Mouse (Mus musculus) gastrocnemius, postnatal 36 days (tissue): Measurements from ENCODE around the gene Cpsf6. TPM values are rescaled to one million over a fixed set of nuclear protein-coding genes. Genes with fewer than 3 reads are reported as not detected.

ENCODE experiments used
- DNase-seq, 2 experiments: peaks; one replicate each; pipeline ENCODE4 v3.0.0; 2022
- intact Hi-C: fragments of 180-260 bp; cut with DNase I; formaldehyde crosslinking; loops from one replicate; pipeline ENCODE4 v1.15.1; 2025
- total RNA-seq, 2 experiments: library from RNA; stranded (reverse); gene quantifications; 2 replicates each; pipeline ENCODE4 v1.2.3; 2021

Gene Cpsf6
- total RNA-seq, 2 experiments from 2014 or later, result 18.9 to 20.3 TPM

- intact Hi-C loops, result loop anchor here (5.0 kb wide), 1 partner anchor 57 kb away; no protein-coding TSS in a partner anchor
- DNase-seq, result no peak
These were observed 4.7 kb downstream of the Cpsf6 start for GRCm38 (mm10) chr10:117375163-117375562.

GRCm38 (mm10) chr10:117363106-117363505 is 16.7 kb downstream of the Cpsf6 start:
- DNase-seq, result peak; percentile 23 to 53
- intact Hi-C loops, result loop anchor here (5.0 kb wide), 1 partner anchor 74 kb away; no protein-coding TSS in a partner anchor

GRCm38 (mm10) chr10:117358891-117359290 is 20.9 kb downstream of the Cpsf6 start:
- no peak for DNase-seq
- intact Hi-C loops, result loop anchor here (10.0 kb wide), 1 partner anchor 346 kb away; no protein-coding TSS in a partner anchor

- no peak for DNase-seq
- intact Hi-C loops, result no loop called here
These were observed 36.8 kb downstream of the Cpsf6 start for GRCm38 (mm10) chr10:117343000-117343399.

GRCm38 (mm10) chr10:117342406-117342805 is 37.4 kb downstream of the Cpsf6 start:
- DNase-seq, result no peak
- intact Hi-C loops, result no loop called here

- intact Hi-C loops, result no loop called here
- no peak for DNase-seq
These were observed 38.8 kb downstream of the Cpsf6 start for GRCm38 (mm10) chr10:117341029-117341428.

GRCm38 (mm10) chr10:117339241-117339640 is 40.6 kb downstream of the Cpsf6 start:
- intact Hi-C loops, result no loop called here
- no peak for DNase-seq

- intact Hi-C loops, result no loop called here
- DNase-seq, result no peak
These were observed 41.9 kb downstream of the Cpsf6 start for GRCm38 (mm10) chr10:117337946-117338345.

- no peak for DNase-seq
- intact Hi-C loops, result no loop called here
These were observed 44.2 kb downstream of the Cpsf6 start for GRCm38 (mm10) chr10:117335649-117336048.

- intact Hi-C loops, result no loop called here
- DNase-seq, result no peak
These were observed 49.3 kb downstream of the Cpsf6 start for GRCm38 (mm10) chr10:117330521-117330920.

- no peak for DNase-seq
- intact Hi-C loops, result no loop called here
These were observed 56.0 kb downstream of the Cpsf6 start for GRCm38 (mm10) chr10:117323782-117324181.

GRCm38 (mm10) chr10:117322630-117323029 is 57.2 kb downstream of the Cpsf6 start:
- intact Hi-C loops, result no loop called here
- no peak for DNase-seq

GRCm38 (mm10) chr10:117320571-117320981 is 59.2 kb downstream of the Cpsf6 start:
- no peak for DNase-seq
- intact Hi-C loops, result no loop called here

- no peak for DNase-seq
- intact Hi-C loops, result no loop called here
These were observed 63.4 kb downstream of the Cpsf6 start for GRCm38 (mm10) chr10:117316391-117316790.

GRCm38 (mm10) chr10:117313133-117313532 is 66.7 kb downstream of the Cpsf6 start:
- intact Hi-C loops, result no loop called here
- DNase-seq, result no peak

GRCm38 (mm10) chr10:117312168-117312567 is 67.6 kb downstream of the Cpsf6 start:
- DNase-seq, result no peak
- intact Hi-C loops, result no loop called here

- DNase-seq, result no peak
- intact Hi-C loops, result no loop called here
These were observed 75.4 kb downstream of the Cpsf6 start for GRCm38 (mm10) chr10:117304371-117304770.

GRCm38 (mm10) chr10:117301688-117302087 is 78.1 kb downstream of the Cpsf6 start:
- DNase-seq, result no peak

GRCm38 (mm10) chr10:117299901-117300520 is 79.8 kb downstream of the Cpsf6 start:
- DNase-seq, result no peak
- intact Hi-C loops, result no loop called here

More at GRCm38 (mm10) chr10:117301688-117302087, 78.1 kb downstream of the Cpsf6 start:
- intact Hi-C loops, result no loop called here

GRCm38 (mm10) chr10:117299106-117299505 is 80.7 kb downstream of the Cpsf6 start:
- intact Hi-C loops, result no loop called here
- DNase-seq, result no peak

- no peak for DNase-seq
These were observed 81.5 kb downstream of the Cpsf6 start for GRCm38 (mm10) chr10:117298336-117298735.

More at GRCm38 (mm10) chr10:117298336-117298735, 81.5 kb downstream of the Cpsf6 start:
- intact Hi-C loops, result no loop called here
